Mouse (Mus musculus): ENCODE data around the gene Ifnab.

- TF ChIP-seq GATA1 (IDR thresholded peaks at IDR 0.05; ENCODE audit: borderline replicate concordance, low read length): no peak
- TF ChIP-seq FLI1 (IDR thresholded peaks at IDR 0.05; ENCODE audit: low read length): no peak
Observed at GRCm38 (mm10) chr4:88739036-88739435, 47.9 kb upstream of the Ifnab start.

All from megakaryocyte, embryonic 14.5 days (primary cell).